Mouse (Mus musculus) retina, embryonic 14.5 days (tissue): Measurements from ENCODE around the gene Inka2.
A peak's percentile ranks its signal among the peaks of the same experiment; 100 is the strongest.

Experiments used
- DNase-seq: peaks from one replicate; pipeline ENCODE4 v3.0.0-alpha.2; 2015; ENCODE audit warnings: low spot score

The Inka2 gene

GRCm38 (mm10) chr3:105704031-105705008 lies at the start of gene Inka2:
Gene Inka2, plus strand, starts transcription at chr3:105704599.
- DNase-seq, result peak; percentile 89

GRCm38 (mm10) chr3:105655031-105655585 lies 49.3 kb upstream of the Inka2 start:
- DNase-seq, result no peak

GRCm38 (mm10) chr3:105660530-105660929 lies 43.9 kb upstream of the Inka2 start:
- no peak for DNase-seq

GRCm38 (mm10) chr3:105663043-105663442 lies 41.4 kb upstream of the Inka2 start:
- no peak for DNase-seq

GRCm38 (mm10) chr3:105665105-105665765 lies 39.2 kb upstream of the Inka2 start:
- no peak for DNase-seq

GRCm38 (mm10) chr3:105666996-105667523 lies 37.3 kb upstream of the Inka2 start:
- no peak for DNase-seq

- DNase-seq, result no peak
Measured at GRCm38 (mm10) chr3:105668161-105668560, 36.2 kb upstream of the Inka2 start.

GRCm38 (mm10) chr3:105669776-105670175 lies 34.6 kb upstream of the Inka2 start:
- no peak for DNase-seq

- DNase-seq, result no peak
Measured at GRCm38 (mm10) chr3:105670801-105671200, 33.6 kb upstream of the Inka2 start.

- peak; percentile 90 for DNase-seq
Measured at GRCm38 (mm10) chr3:105674595-105675218, 29.7 kb upstream of the Inka2 start.

- DNase-seq, result no peak
Measured at GRCm38 (mm10) chr3:105675932-105676331, 28.5 kb upstream of the Inka2 start.

GRCm38 (mm10) chr3:105680346-105680745 lies 24.1 kb upstream of the Inka2 start:
- no peak for DNase-seq

- no peak for DNase-seq
Measured at GRCm38 (mm10) chr3:105686394-105687323, 17.7 kb upstream of the Inka2 start.

GRCm38 (mm10) chr3:105687324-105688060 lies 16.9 kb upstream of the Inka2 start, which contains the start of gene Ddx20:
Gene Ddx20, minus strand, starts transcription at chr3:105687574.
- DNase-seq, result peak; percentile 98

GRCm38 (mm10) chr3:105688536-105688935 lies 15.9 kb upstream of the Inka2 start:
- no peak for DNase-seq

GRCm38 (mm10) chr3:105693327-105694080 lies 10.9 kb upstream of the Inka2 start:
- DNase-seq, result no peak

- peak; percentile 71 for DNase-seq
Measured at GRCm38 (mm10) chr3:105695476-105696386, 8.7 kb upstream of the Inka2 start.
